Mouse (Mus musculus): Measurements from ENCODE around the gene Armc6. TPM values are rescaled to one million over a fixed set of nuclear protein-coding genes. Genes with fewer than 3 reads are reported as not detected.

Gene Armc6
- polyA plus RNA-seq, 1 experiment from 2014 or later = 35.0 TPM

GRCm38 (mm10) chr8:70246622-70247021 is 12.4 kb upstream of the Armc6 start:
- 0 out of 2 replicates have a peak, but pooled peaks cover 2% of the 10 kb centered on the region for H3K4me1 ChIP-seq (replicated peaks; ENCODE audit: control insufficient read depth, insufficient read depth, low read length)
- H3K4me3 ChIP-seq (ENCODE audit: low read depth, low read length) = no peak overlapping the region
- H3K36me3 ChIP-seq (ENCODE audit: control insufficient read depth, insufficient read depth, low read length) = peaks cover 54% of the 10 kb centered on the region
- 92% methylated on average over 6 of the region's 6 CpGs for WGBS
- no peak overlapping the region for H3K4me2 ChIP-seq
- ATAC-seq (replicated peaks; ENCODE audit: low FRiP score) (no peak), DNase-seq (ENCODE audit: low spot score) (no peak)
- no peaks in the 10 kb centered on the region for H3K27me3 ChIP-seq (replicated peaks; ENCODE audit: control insufficient read depth, insufficient read depth, low read length)
- H3K9ac ChIP-seq (ENCODE audit: low read depth, low read length) = no peak overlapping the region
- H3K9me3 ChIP-seq (ENCODE audit: control insufficient read depth, low read length) = no peaks in the 10 kb centered on the region
- no peak overlapping the region for H3K27ac ChIP-seq (ENCODE audit: low read depth, low read length)

GRCm38 (mm10) chr8:70240642-70241041 is 6.4 kb upstream of the Armc6 start:
- H3K36me3 ChIP-seq (ENCODE audit: control insufficient read depth, insufficient read depth, low read length) = peaks cover 44% of the 10 kb centered on the region
- H3K4me2 ChIP-seq = no peak overlapping the region
- 87% methylated on average over 5 of the region's 5 CpGs for WGBS
- no peak overlapping the region for H3K27ac ChIP-seq (ENCODE audit: low read depth, low read length)
- no peak for ATAC-seq (replicated peaks; ENCODE audit: low FRiP score)
- H3K9me3 ChIP-seq (ENCODE audit: control insufficient read depth, low read length) = no peaks in the 10 kb centered on the region
- H3K4me1 ChIP-seq (replicated peaks; ENCODE audit: control insufficient read depth, insufficient read depth, low read length) = peaks cover 14% of the 10 kb centered on the region
- no peak for DNase-seq (ENCODE audit: low spot score)
- H3K9ac ChIP-seq (ENCODE audit: low read depth, low read length) = no peak overlapping the region
- no peak overlapping the region for H3K4me3 ChIP-seq (ENCODE audit: low read depth, low read length)
- H3K27me3 ChIP-seq (replicated peaks; ENCODE audit: control insufficient read depth, insufficient read depth, low read length) = no peaks in the 10 kb centered on the region

- Histone ChIP-seq H3K4me2 (peak overlapping the region; percentile 28), H3K9me3 (ENCODE audit: control insufficient read depth, low read length) (no peaks in the 10 kb centered on the region), H3K9ac (ENCODE audit: low read depth, low read length) (0 out of 2 replicates have a peak overlapping the region, but pooled peaks have one; percentile 22), H3K27ac (ENCODE audit: low read depth, low read length) (no peak overlapping the region), H3K4me1 (replicated peaks; ENCODE audit: control insufficient read depth, insufficient read depth, low read length) (peaks cover 19% of the 10 kb centered on the region), H3K4me3 (ENCODE audit: low read depth, low read length) (no peak overlapping the region), H3K27me3 (replicated peaks; ENCODE audit: control insufficient read depth, insufficient read depth, low read length) (no peaks in the 10 kb centered on the region), H3K36me3 (ENCODE audit: control insufficient read depth, insufficient read depth, low read length) (peaks cover 29% of the 10 kb centered on the region)
- no peak for DNase-seq (ENCODE audit: low spot score)
- 43% methylated on average over 2 of the region's 2 CpGs for WGBS
- no peak for ATAC-seq (replicated peaks; ENCODE audit: low FRiP score)
Measured at GRCm38 (mm10) chr8:70237842-70238241, 3.6 kb upstream of the Armc6 start.

- H3K9ac ChIP-seq (ENCODE audit: low read depth, low read length) = peak overlapping the region; percentile 84
- ATAC-seq (replicated peaks; ENCODE audit: low FRiP score) (no peak), DNase-seq (ENCODE audit: low spot score) (no peak)
- WGBS = under 1% methylated on average over 15 of the region's 15 CpGs
- peak overlapping the region; percentile 74 for H3K4me3 ChIP-seq (ENCODE audit: low read depth, low read length)
- peaks cover 16% of the 10 kb centered on the region for H3K36me3 ChIP-seq (ENCODE audit: control insufficient read depth, insufficient read depth, low read length)
- H3K9me3 ChIP-seq (ENCODE audit: control insufficient read depth, low read length) = no peaks in the 10 kb centered on the region
- H3K4me1 ChIP-seq (replicated peaks; ENCODE audit: control insufficient read depth, insufficient read depth, low read length) = peaks cover 19% of the 10 kb centered on the region
- peak overlapping the region; percentile 98 for H3K4me2 ChIP-seq
- H3K27ac ChIP-seq (ENCODE audit: low read depth, low read length) = peak overlapping the region; percentile 87
- H3K27me3 ChIP-seq (replicated peaks; ENCODE audit: control insufficient read depth, insufficient read depth, low read length) = no peaks in the 10 kb centered on the region
Measured at GRCm38 (mm10) chr8:70234781-70235128, 489 bp upstream of the Armc6 start.

- H3K4me1 ChIP-seq (replicated peaks; ENCODE audit: control insufficient read depth, insufficient read depth, low read length) = peaks cover 19% of the 10 kb centered on the region
- H3K4me3 ChIP-seq (ENCODE audit: low read depth, low read length) = peak overlapping the region; percentile 74
- ATAC-seq (replicated peaks; ENCODE audit: low FRiP score) = no peak
- no peaks in the 10 kb centered on the region for H3K9me3 ChIP-seq (ENCODE audit: control insufficient read depth, low read length)
- no peak for DNase-seq (ENCODE audit: low spot score)
- peaks cover 19% of the 10 kb centered on the region for H3K36me3 ChIP-seq (ENCODE audit: control insufficient read depth, insufficient read depth, low read length)
- H3K27ac ChIP-seq (ENCODE audit: low read depth, low read length) = peak overlapping the region; percentile 87; the same call in 1 of the 2 replicates
- H3K9ac ChIP-seq (ENCODE audit: low read depth, low read length) = peak overlapping the region; percentile 84
- H3K4me2 ChIP-seq = peak overlapping the region; percentile 98
- WGBS = 3% methylated on average over 13 of the region's 13 CpGs
- H3K27me3 ChIP-seq (replicated peaks; ENCODE audit: control insufficient read depth, insufficient read depth, low read length) = no peaks in the 10 kb centered on the region
Measured at GRCm38 (mm10) chr8:70233606-70234005, 660 bp downstream of the Armc6 start.

- DNase-seq (ENCODE audit: low spot score) = no peak
- Histone ChIP-seq H3K27me3 (replicated peaks; ENCODE audit: control insufficient read depth, insufficient read depth, low read length) (no peaks in the 10 kb centered on the region), H3K27ac (ENCODE audit: low read depth, low read length) (no peak overlapping the region), H3K9ac (ENCODE audit: low read depth, low read length) (no peak overlapping the region), H3K4me3 (ENCODE audit: low read depth, low read length) (no peak overlapping the region), H3K4me1 (replicated peaks; ENCODE audit: control insufficient read depth, insufficient read depth, low read length) (peaks cover 9% of the 10 kb centered on the region), H3K36me3 (ENCODE audit: control insufficient read depth, insufficient read depth, low read length) (peaks cover 9% of the 10 kb centered on the region), H3K4me2 (no peak overlapping the region), H3K9me3 (ENCODE audit: control insufficient read depth, low read length) (no peaks in the 10 kb centered on the region)
- ATAC-seq (replicated peaks; ENCODE audit: low FRiP score) = no peak
- WGBS = 90% methylated on average over 9 of the region's 9 CpGs
Measured at GRCm38 (mm10) chr8:70230837-70231236, 3.4 kb downstream of the Armc6 start.

GRCm38 (mm10) chr8:70227997-70228396 is 6.3 kb downstream of the Armc6 start:
- H3K36me3 ChIP-seq (ENCODE audit: control insufficient read depth, insufficient read depth, low read length) = peaks cover 22% of the 10 kb centered on the region

GRCm38 (mm10) chr8:70223341-70223740 is 10.9 kb downstream of the Armc6 start:
- Histone ChIP-seq H3K27me3 (replicated peaks; ENCODE audit: control insufficient read depth, insufficient read depth, low read length) (no peaks in the 10 kb centered on the region), H3K9me3 (ENCODE audit: control insufficient read depth, low read length) (no peaks in the 10 kb centered on the region), H3K36me3 (ENCODE audit: control insufficient read depth, insufficient read depth, low read length) (peaks cover 24% of the 10 kb centered on the region; the same call in 1 of the 2 replicates), H3K4me2 (no peak overlapping the region), H3K27ac (ENCODE audit: low read depth, low read length) (no peak overlapping the region), H3K4me1 (replicated peaks; ENCODE audit: control insufficient read depth, insufficient read depth, low read length) (no peaks in the 10 kb centered on the region; the same call in 1 of the 2 replicates), H3K9ac (ENCODE audit: low read depth, low read length) (no peak overlapping the region), H3K4me3 (ENCODE audit: low read depth, low read length) (no peak overlapping the region)
- no peak for DNase-seq (ENCODE audit: low spot score)
- 65% methylated on average over 6 of the region's 6 CpGs for WGBS
- ATAC-seq (replicated peaks; ENCODE audit: low FRiP score) = no peak

More at GRCm38 (mm10) chr8:70227997-70228396, 6.3 kb downstream of the Armc6 start:
- DNase-seq (ENCODE audit: low spot score) (no peak), ATAC-seq (replicated peaks; ENCODE audit: low FRiP score) (no peak)
- Histone ChIP-seq H3K4me1 (replicated peaks; ENCODE audit: control insufficient read depth, insufficient read depth, low read length) (no peaks in the 10 kb centered on the region; the same call in 1 of the 2 replicates), H3K4me3 (ENCODE audit: low read depth, low read length) (no peak overlapping the region), H3K9ac (ENCODE audit: low read depth, low read length) (no peak overlapping the region), H3K27me3 (replicated peaks; ENCODE audit: control insufficient read depth, insufficient read depth, low read length) (no peaks in the 10 kb centered on the region), H3K4me2 (no peak overlapping the region), H3K9me3 (ENCODE audit: control insufficient read depth, low read length) (no peaks in the 10 kb centered on the region), H3K27ac (ENCODE audit: low read depth, low read length) (no peak overlapping the region)
- 88% methylated on average over 4 of the region's 4 CpGs for WGBS

- peaks cover 24% of the 10 kb centered on the region; the same call in 1 of the 2 replicates for H3K36me3 ChIP-seq (ENCODE audit: control insufficient read depth, insufficient read depth, low read length)
- DNase-seq (ENCODE audit: low spot score) (no peak), ATAC-seq (replicated peaks; ENCODE audit: low FRiP score) (no peak)
- no peak overlapping the region for H3K9ac ChIP-seq (ENCODE audit: low read depth, low read length)
- no peak overlapping the region for H3K4me3 ChIP-seq (ENCODE audit: low read depth, low read length)
- 91% methylated on average over 12 of the region's 12 CpGs for WGBS
- no peaks in the 10 kb centered on the region for H3K9me3 ChIP-seq (ENCODE audit: control insufficient read depth, low read length)
- no peak overlapping the region for H3K4me2 ChIP-seq
- H3K27ac ChIP-seq (ENCODE audit: low read depth, low read length) = no peak overlapping the region
- no peaks in the 10 kb centered on the region for H3K27me3 ChIP-seq (replicated peaks; ENCODE audit: control insufficient read depth, insufficient read depth, low read length)
- H3K4me1 ChIP-seq (replicated peaks; ENCODE audit: control insufficient read depth, insufficient read depth, low read length) = no peaks in the 10 kb centered on the region; the same call in 1 of the 2 replicates
Measured at GRCm38 (mm10) chr8:70222041-70222440, 12.2 kb downstream of the Armc6 start.

Measured in liver, embryonic 11.5 days (tissue).